Comparison of ENCODE assay signal across 8 mouse cellular contexts in the genomic region with DNA sequence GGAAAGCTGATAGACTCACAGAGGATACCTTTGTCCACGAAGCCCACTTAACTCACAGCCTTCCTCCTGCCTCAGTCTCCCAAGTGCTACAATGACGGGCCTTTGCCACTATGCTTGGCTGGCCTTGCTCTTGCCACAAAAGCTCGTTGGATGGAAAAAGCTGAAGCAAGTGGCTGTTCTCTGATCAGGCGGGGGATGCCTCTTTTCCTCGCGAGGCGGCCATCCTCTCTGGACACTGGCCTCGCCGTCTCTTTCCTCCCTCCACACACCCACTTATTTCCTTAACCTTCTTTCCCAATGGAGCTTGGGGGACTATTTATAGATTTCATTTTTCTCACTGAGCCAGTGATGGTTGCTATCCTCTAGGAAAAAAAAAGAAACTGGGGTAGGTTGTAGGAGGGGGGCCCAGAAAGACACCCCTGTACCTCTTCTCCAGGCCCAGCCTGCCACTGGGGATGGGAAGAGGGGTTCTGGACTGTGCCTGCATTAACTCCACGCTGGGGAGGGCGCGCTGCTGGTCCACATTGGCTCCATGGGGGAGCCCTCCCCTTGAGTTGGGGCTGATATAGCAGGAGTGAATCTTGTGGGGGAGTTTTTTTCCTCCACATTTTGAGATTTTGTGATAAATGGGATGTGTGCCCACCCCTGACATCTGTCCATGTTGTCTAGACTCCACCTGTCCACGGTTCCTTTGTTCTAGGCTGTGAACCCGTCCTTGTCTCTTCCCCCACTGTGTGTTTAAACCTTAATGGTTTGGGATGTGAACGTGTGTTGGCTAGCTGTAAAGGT. TPM values are rescaled to one million over a fixed set of nuclear protein-coding genes. Genes with fewer than 3 reads are reported as not detected.
DNase-seq lines count a peak whose midpoint lies in the region; ATAC-seq and TF ChIP-seq lines count a peak whose summit lies in the region.

No protein-coding gene starts in this region.

- peak overlapping the region; percentile 48; the same call in 1 of the 2 replicates for H3K9ac ChIP-seq in heart, embryonic 12.5 days
- peak overlapping the region; percentile 18; the same call in 1 of the 2 replicates for H3K9ac ChIP-seq in forebrain, postnatal 0 days
- no peak overlapping the region for H3K9ac ChIP-seq in liver, postnatal 0 days (replicated peaks)

- peak overlapping the region; percentile 97 for H3K27ac ChIP-seq in heart, embryonic 12.5 days (ENCODE audit: poor library complexity, severe bottlenecking)
- peak overlapping the region; percentile 87 for H3K27ac ChIP-seq in forebrain, postnatal 0 days (ENCODE audit: low read depth, low read length)
- H3K27ac ChIP-seq in liver, postnatal 0 days (ENCODE audit: low read depth) = peak overlapping the region; percentile 92

- 0 out of 2 replicates have a peak overlapping the region, but pooled peaks have one; percentile 11 for H3K4me2 ChIP-seq in heart, embryonic 12.5 days
- H3K4me2 ChIP-seq in forebrain, postnatal 0 days (ENCODE audit: low read depth) = no peak overlapping the region
- H3K4me2 ChIP-seq in liver, postnatal 0 days (ENCODE audit: low read depth, low read length) = peak overlapping the region; percentile 89; the same call in 1 of the 2 replicates

- no peaks in the 10 kb centered on the region for H3K27me3 ChIP-seq in heart, embryonic 12.5 days (replicated peaks)
- no peaks in the 10 kb centered on the region for H3K27me3 ChIP-seq in G1E (ENCODE audit: insufficient read depth, low read length)
- H3K27me3 ChIP-seq in forebrain, postnatal 0 days (ENCODE audit: insufficient read depth, low read length) = no peaks in the 10 kb centered on the region
- H3K27me3 ChIP-seq in liver, postnatal 0 days (ENCODE audit: insufficient read depth, low read length) = no peaks in the 10 kb centered on the region

- no peak for DNase-seq in heart, adult 18-20 months
- DNase-seq in G1E (ENCODE audit: low spot score) = no peak
- peak; percentile 32 for DNase-seq in forebrain, postnatal 0 days
- no peak for DNase-seq in liver, postnatal 0 days
- no peak for DNase-seq in natural killer cell, adult 2 months (ENCODE audit: low spot score in 2 of 2)
- no peak for DNase-seq in adrenal gland, postnatal 10 days
- no peak for DNase-seq in cerebellum, postnatal 4 days (ENCODE audit: low spot score in 2 of 2)

- TF ChIP-seq CTCF in G1E (IDR thresholded peaks at IDR 0.05; ENCODE audit: low read depth, low read length) = no peak
- TF ChIP-seq CTCF in forebrain, postnatal 0 days (IDR thresholded peaks at IDR 0.05; ENCODE audit: low read depth) = no peak
- TF ChIP-seq CTCF in liver, postnatal 0 days (IDR thresholded peaks at IDR 0.05; ENCODE audit: low read depth) = no peak

- H3K36me3 ChIP-seq in heart, embryonic 12.5 days = peaks cover 56% of the 10 kb centered on the region
- H3K36me3 ChIP-seq in G1E (replicated peaks) = peaks cover 59% of the 10 kb centered on the region
- peaks cover 50% of the 10 kb centered on the region for H3K36me3 ChIP-seq in forebrain, postnatal 0 days (ENCODE audit: insufficient read depth)
- peaks cover 54% of the 10 kb centered on the region for H3K36me3 ChIP-seq in liver, postnatal 0 days (replicated peaks; ENCODE audit: insufficient read depth, low read length)

- ATAC-seq in heart, embryonic 12.5 days (ENCODE audit: insufficient number of reproducible peaks, low FRiP score) = no peak
- ATAC-seq in G1E (ENCODE audit: extremely low read depth, insufficient number of reproducible peaks, low FRiP score, poor library complexity, severe bottlenecking) = no peak
- ATAC-seq in forebrain, postnatal 0 days = no peak
- no peak for ATAC-seq in liver, postnatal 0 days

- WGBS in heart, embryonic 12.5 days = 52% methylated on average over 15 of the region's 15 CpGs
- WGBS in forebrain, postnatal 0 days = 45% methylated on average over 15 of the region's 15 CpGs
- 64% methylated on average over 15 of the region's 15 CpGs for WGBS in liver, postnatal 0 days (ENCODE audit: insufficient replicate concordance)

- no peak overlapping the region for H3K4me3 ChIP-seq in heart, embryonic 12.5 days
- peak overlapping the region; percentile 26; the same call in 1 of the 2 replicates for H3K4me3 ChIP-seq in G1E (ENCODE audit: low read depth, low read length)
- no peak overlapping the region for H3K4me3 ChIP-seq in forebrain, postnatal 0 days (ENCODE audit: low read depth, low read length)
- no peak overlapping the region for H3K4me3 ChIP-seq in liver, postnatal 0 days (ENCODE audit: low read depth, low read length)

- no peak for TF ChIP-seq EP300 in liver, postnatal 0 days (IDR thresholded peaks at IDR 0.05; ENCODE audit: low read depth)

- peaks cover 95% of the 10 kb centered on the region for H3K4me1 ChIP-seq in heart, embryonic 12.5 days (replicated peaks)
- H3K4me1 ChIP-seq in G1E (ENCODE audit: insufficient read depth, low read depth, low read length) = peaks cover 96% of the 10 kb centered on the region
- H3K4me1 ChIP-seq in forebrain, postnatal 0 days (ENCODE audit: insufficient read depth) = peaks cover 18% of the 10 kb centered on the region
- peaks cover 82% of the 10 kb centered on the region for H3K4me1 ChIP-seq in liver, postnatal 0 days (ENCODE audit: insufficient read depth)

- H3K9me3 ChIP-seq in heart, embryonic 12.5 days (replicated peaks) = no peaks in the 10 kb centered on the region
- H3K9me3 ChIP-seq in G1E (replicated peaks) = no peaks in the 10 kb centered on the region
- no peaks in the 10 kb centered on the region for H3K9me3 ChIP-seq in forebrain, postnatal 0 days (ENCODE audit: low read length)
- H3K9me3 ChIP-seq in liver, postnatal 0 days (ENCODE audit: low read length) = no peaks in the 10 kb centered on the region

RNA-seq across cellular contexts. Expression of a gene that starts 8.4 kb away (rescaled TPM):
- polyA plus RNA-seq in heart, embryonic 12.5 days (2016; fragmentation: Nextera tagmentation; extraction: Ambion mirVana) = 110 and 118 TPM in 2 replicates
- total RNA-seq in heart, adult 18-20 months (2021) = 10 to 100 TPM; 46.3 to 54.9 TPM
- total RNA-seq in G1E (2014; fragmentation: Nextera tagmentation) (18.1 and 21.2 TPM in 2 replicates), G1E (2017) (32.6 and 34.8 TPM in 2 replicates)
- 41.4 and 45.2 TPM in 2 replicates for polyA plus RNA-seq in G1E (2012)
- 345 and 424 TPM in 2 replicates for total RNA-seq in forebrain, postnatal 0 days (2014; rRNA removed)
- polyA plus RNA-seq in forebrain, postnatal 0 days (2015; fragmentation: Nextera tagmentation; extraction: Ambion mirVana) = 834 and 838 TPM in 2 replicates
- 87.0 and 93.3 TPM in 2 replicates for polyA plus RNA-seq in liver, postnatal 0 days (2015; fragmentation: Nextera tagmentation; extraction: Ambion mirVana)
- total RNA-seq in adrenal gland, postnatal 10 days (2021) = 100 to 1,000 TPM; 102 to 168 TPM

RNA-seq across cellular contexts. Expression of a gene that starts 9.3 kb away (rescaled TPM):
- 25.9 and 28.9 TPM in 2 replicates for polyA plus RNA-seq in heart, embryonic 12.5 days (2016; fragmentation: Nextera tagmentation; extraction: Ambion mirVana)
- 100 to 1,000 TPM; 117 to 125 TPM for total RNA-seq in heart, adult 18-20 months (2021)
- total RNA-seq in G1E (2014; fragmentation: Nextera tagmentation) (89.8 and 92.3 TPM in 2 replicates), G1E (2017) (19.2 and 24.3 TPM in 2 replicates)
- 295 and 302 TPM in 2 replicates for polyA plus RNA-seq in G1E (2012)
- total RNA-seq in forebrain, postnatal 0 days (2014; rRNA removed) = 91.5 and 120 TPM in 2 replicates
- 19.3 and 21.3 TPM in 2 replicates for polyA plus RNA-seq in forebrain, postnatal 0 days (2015; fragmentation: Nextera tagmentation; extraction: Ambion mirVana)
- polyA plus RNA-seq in liver, postnatal 0 days (2015; fragmentation: Nextera tagmentation; extraction: Ambion mirVana) = 3.0 and 4.3 TPM in 2 replicates
- 100 to 1,000 TPM; 106 to 127 TPM for total RNA-seq in adrenal gland, postnatal 10 days (2021)

RNA-seq across cellular contexts. Expression of a gene that starts 15.4 kb away (rescaled TPM):
- polyA plus RNA-seq in heart, embryonic 12.5 days (2016; fragmentation: Nextera tagmentation; extraction: Ambion mirVana) = 10.4 and 11.7 TPM in 2 replicates
- total RNA-seq in heart, adult 18-20 months (2021) = 1 to 10 TPM; 4.2 to 5.7 TPM
- 1.6 TPM in 1 of 2 replicates, not detected in the other for total RNA-seq in G1E (2014; fragmentation: Nextera tagmentation)
- total RNA-seq in G1E (2017) = 7.8 and 8.9 TPM in 2 replicates
- 4.8 and 5.0 TPM in 2 replicates for polyA plus RNA-seq in G1E (2012)
- 4.2 and 5.0 TPM in 2 replicates for total RNA-seq in forebrain, postnatal 0 days (2014; rRNA removed)
- polyA plus RNA-seq in forebrain, postnatal 0 days (2015; fragmentation: Nextera tagmentation; extraction: Ambion mirVana) = 5.0 and 6.0 TPM in 2 replicates
- 6.7 and 6.8 TPM in 2 replicates for polyA plus RNA-seq in liver, postnatal 0 days (2015; fragmentation: Nextera tagmentation; extraction: Ambion mirVana)
- 1 to 10 TPM; 6.4 to 7.7 TPM for total RNA-seq in adrenal gland, postnatal 10 days (2021)

RNA-seq across cellular contexts. Expression of a gene that starts 16.7 kb away (rescaled TPM):
- polyA plus RNA-seq in heart, embryonic 12.5 days (2016; fragmentation: Nextera tagmentation; extraction: Ambion mirVana) = 1.7 and 3.6 TPM in 2 replicates
- 1 to 10 TPM; 2.7 to 3.1 TPM for total RNA-seq in heart, adult 18-20 months (2021)
- total RNA-seq in G1E (2014; fragmentation: Nextera tagmentation) (67.2 and 74.4 TPM in 2 replicates), G1E (2017) (3.7 and 5.5 TPM in 2 replicates)
- polyA plus RNA-seq in G1E (2012) = 66.6 and 73.9 TPM in 2 replicates
- 114 and 151 TPM in 2 replicates for total RNA-seq in forebrain, postnatal 0 days (2014; rRNA removed)
- 57.5 and 68.2 TPM in 2 replicates for polyA plus RNA-seq in forebrain, postnatal 0 days (2015; fragmentation: Nextera tagmentation; extraction: Ambion mirVana)
- polyA plus RNA-seq in liver, postnatal 0 days (2015; fragmentation: Nextera tagmentation; extraction: Ambion mirVana) = 0.11 and 0.18 TPM in 2 replicates
- total RNA-seq in adrenal gland, postnatal 10 days (2021) = 10 to 100 TPM; 41.6 to 65.6 TPM

RNA-seq across cellular contexts. Expression of a gene that starts 18.9 kb away (rescaled TPM):
- 827 and 861 TPM in 2 replicates for polyA plus RNA-seq in heart, embryonic 12.5 days (2016; fragmentation: Nextera tagmentation; extraction: Ambion mirVana)
- total RNA-seq in heart, adult 18-20 months (2021) = 1,000 to 10,000 TPM; 1,096 to 1,108 TPM
- total RNA-seq in G1E (2014; fragmentation: Nextera tagmentation) = 248 and 258 TPM in 2 replicates
- 81.9 and 82.7 TPM in 2 replicates for total RNA-seq in G1E (2017)
- polyA plus RNA-seq in G1E (2012) = 1,539 and 1,678 TPM in 2 replicates
- total RNA-seq in forebrain, postnatal 0 days (2014; rRNA removed) = 154 and 193 TPM in 2 replicates
- 633 and 650 TPM in 2 replicates for polyA plus RNA-seq in forebrain, postnatal 0 days (2015; fragmentation: Nextera tagmentation; extraction: Ambion mirVana)
- 537 and 576 TPM in 2 replicates for polyA plus RNA-seq in liver, postnatal 0 days (2015; fragmentation: Nextera tagmentation; extraction: Ambion mirVana)
- total RNA-seq in adrenal gland, postnatal 10 days (2021) = 100 to 1,000 TPM; 982 to 996 TPM
